Mouse (Mus musculus): Measurements from ENCODE around the gene Espnl.
A peak's percentile ranks its signal among the peaks of the same experiment; 100 is the strongest.

Espnl gene

DNA sequence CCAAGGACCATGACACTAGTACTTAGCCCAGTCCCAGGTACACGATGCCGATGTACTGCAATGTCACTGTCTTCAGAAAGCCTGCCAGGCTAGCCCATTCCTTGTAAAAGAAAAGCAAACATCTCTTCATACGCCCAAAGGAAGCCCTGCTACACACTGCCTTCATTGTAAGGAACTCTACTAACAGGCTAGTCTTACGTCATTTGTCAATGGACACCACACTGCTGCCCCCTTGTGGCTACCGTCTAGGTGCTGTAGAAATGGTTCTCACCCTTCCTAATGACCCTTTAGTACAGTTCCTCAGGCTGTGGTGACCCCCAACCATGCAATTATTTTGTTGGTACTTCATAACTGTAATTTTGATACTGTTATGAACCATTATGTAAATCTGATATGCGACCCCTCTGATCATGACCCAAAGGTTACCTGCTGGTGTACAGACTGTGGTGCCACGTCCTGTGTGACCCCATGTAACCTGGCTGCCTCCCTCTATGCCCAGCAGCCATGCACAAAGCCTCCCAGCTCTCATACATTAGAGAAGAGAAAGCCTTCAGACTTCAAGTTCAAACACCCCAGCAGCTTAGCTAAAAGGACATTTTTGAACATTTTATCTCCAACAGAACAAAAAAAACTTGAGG lies 58.7 kb downstream of the Espnl start:
- peak; percentile 65 for DNase-seq (ENCODE audit: low read depth, low spot score)

DNA sequence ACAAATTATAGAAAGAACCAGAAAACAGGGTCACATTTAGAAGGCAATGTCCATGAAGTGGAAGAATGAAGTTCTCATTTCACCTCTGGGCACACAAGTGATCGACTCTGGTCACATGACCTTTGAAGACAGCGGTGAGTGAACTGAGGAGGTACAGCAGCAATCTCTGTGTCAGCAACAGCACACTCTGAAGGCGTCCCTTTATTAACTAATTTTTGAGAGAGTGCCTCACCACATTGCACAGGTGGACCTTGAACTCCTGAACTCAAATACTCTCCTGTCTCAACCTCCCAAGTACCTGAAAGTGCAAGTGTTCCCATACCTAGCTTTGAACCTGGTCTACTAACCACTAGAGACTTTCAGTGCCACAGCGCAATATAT lies 59.2 kb downstream of the Espnl start:
- DNase-seq (ENCODE audit: low read depth, low spot score): no peak

DNA sequence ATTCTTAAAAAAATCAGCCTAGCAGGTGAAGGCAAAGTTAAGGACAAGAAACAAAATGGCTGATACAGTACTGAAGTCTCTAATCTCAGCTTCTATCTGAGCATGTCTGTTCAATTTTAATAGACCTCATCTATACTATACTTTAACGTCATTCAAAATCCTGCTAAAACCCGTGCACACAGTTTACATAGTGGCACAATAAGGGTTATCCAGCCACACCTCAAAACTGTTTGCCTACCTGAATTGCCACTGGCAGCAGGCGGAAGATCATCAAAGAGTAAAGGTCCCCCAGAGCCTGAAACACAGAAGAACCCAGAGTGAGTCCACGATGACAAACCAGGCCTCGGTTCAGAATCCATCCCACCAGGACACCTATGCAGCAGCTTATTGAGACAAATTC lies 68.5 kb downstream of the Espnl start:
- DNase-seq (ENCODE audit: low read depth, low spot score): no peak

DNA sequence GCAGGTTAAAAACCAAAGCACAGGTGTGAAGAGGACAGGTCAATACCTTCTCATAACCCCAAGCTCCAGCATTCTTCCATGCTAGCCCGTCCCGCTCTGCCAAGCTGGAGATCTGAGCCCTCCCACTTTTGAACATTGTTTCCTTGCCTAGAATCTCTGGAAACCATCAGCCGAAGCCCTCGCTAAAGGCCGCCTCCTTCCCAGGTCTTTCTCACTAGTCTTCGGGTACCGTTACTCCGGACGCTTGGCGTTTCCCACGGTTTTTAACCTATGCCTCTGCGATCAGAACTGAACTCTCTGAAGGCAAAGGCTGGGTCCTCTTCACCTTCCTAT lies 76.0 kb downstream of the Espnl start:
- no peak for DNase-seq (ENCODE audit: low read depth, low spot score)
